Mouse (Mus musculus) fat pad, adult 2 months (tissue): ENCODE measurements around the gene Gm4450.
"Not testable (repeated sequence)": the region's sequence is repeated elsewhere in the genome, so short reads cannot be mapped to it uniquely, and the experiment has no call there.

ENCODE experiments used
- DNase-seq: peaks from one replicate; pipeline ENCODE4 v3.0.0-alpha.2; 2011; ENCODE audit warnings: low read depth, low spot score; ENCODE audit errors: extremely low read depth

The Gm4450 gene

DNA sequence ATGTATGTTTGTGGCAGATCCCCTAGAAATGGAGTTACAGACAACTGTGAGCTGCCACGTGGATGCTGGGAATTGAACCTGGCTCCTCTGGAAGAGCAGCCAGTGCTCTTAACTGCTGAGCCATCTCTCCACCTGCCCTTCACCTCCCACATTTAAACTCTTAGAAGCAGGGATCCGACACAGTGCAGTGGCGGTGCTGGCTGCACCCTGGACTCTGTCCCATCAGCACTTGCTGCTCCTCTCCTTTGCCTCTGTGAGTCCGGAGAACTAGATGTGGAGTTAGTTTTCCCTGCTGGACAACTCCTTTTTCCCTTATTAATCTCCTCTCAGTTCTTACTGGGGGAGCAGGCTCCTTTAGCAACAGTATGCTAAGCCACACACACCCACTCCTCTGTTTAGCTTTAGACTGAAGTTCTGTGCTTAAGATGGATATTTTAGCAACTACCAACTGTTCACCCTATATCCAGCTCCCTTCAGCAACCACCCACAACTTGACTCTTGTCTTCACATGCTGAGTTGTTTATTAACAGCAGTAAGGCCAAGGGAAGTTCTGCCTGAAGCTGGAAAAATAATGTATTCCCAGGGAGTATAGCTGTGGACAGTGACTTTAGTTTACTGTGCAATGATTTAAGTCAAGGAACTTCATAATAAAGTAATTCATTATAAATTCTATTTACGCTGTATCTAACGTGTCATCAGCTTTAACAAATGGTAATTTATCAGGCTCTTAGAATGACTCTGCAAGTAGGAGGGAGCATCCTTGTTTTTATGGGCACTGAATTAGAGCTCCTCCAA lies 37.7 kb downstream of the Gm4450 start:
- DNase-seq, result no peak

DNA sequence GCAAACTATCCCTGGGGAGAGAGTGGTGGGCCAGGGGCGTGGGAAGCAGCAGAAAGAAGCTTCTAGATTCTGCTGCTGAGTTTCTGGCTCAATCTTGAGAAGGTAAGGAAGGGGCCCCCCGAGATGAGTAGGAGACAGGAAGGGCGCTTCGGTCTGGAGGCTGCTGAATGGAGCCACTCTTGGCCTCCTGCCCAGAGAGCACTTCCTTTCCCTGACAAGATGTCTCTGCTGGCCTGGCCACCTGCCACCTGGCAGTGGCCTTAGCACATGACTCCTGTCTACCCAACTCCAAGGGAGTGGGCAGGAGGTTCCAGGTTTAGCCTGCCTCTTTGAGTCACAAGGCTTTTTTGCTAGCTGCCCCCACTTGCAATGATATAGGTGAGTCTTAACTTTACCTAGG lies 39.6 kb downstream of the Gm4450 start:
- no peak for DNase-seq

DNA sequence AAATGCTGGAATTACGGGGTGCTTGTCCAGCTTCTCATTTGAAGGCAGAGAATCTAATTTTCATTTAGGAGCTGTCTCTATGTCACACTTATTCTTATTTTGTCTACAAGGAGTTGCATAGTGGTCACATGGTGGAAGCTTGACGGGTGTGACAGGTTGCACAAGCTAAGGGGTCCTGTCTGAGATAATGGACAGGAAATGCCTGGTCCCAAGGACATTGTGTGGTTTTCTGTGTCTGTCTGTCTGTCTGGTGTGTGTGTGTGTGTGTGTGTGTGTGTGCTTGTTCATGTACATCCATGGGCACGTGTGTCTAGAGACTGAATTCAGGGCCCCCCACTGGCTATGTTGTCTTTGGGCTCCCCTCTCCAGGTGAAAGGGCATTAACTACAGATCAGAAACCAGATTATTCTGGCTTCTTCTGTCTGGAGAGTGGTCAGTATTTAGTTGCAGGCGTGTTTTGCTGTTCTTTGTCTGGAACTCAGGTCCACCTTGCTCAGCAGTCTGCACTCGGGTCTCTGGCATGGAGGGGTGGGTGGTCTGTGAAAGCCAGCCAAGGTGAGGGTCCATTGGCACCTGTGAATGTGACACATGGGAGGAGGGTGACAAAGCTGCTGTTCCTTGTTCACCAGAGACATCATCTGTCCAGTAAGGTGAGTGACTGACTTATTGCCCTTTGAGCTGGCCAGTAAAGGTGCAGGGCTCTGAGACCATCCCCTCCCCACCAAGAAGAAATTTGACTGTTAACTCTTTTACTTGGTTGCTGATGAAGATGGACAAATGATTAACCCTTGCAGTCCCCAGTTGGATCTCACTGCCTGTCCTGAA lies 40.3 kb downstream of the Gm4450 start:
- no peak for DNase-seq

DNA sequence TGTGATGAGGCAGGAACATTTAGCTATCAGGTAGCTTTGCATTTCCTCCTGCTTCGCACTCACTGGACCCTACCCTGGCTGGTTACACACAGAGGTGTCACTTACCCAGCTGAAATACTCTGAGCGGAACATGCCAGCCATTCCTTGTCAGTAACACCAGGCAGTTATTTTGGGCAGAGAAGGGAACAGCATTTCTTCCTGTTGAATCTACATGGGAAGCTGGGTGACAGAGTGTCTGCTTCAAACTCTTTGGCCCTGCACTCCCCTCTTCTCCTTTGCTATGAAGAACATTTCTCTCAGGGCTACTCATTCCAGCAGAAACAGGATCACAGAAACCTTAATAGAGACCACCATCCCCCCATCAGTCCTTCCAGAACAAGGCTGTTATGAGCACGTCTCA lies 42.6 kb downstream of the Gm4450 start:
- no peak for DNase-seq

DNA sequence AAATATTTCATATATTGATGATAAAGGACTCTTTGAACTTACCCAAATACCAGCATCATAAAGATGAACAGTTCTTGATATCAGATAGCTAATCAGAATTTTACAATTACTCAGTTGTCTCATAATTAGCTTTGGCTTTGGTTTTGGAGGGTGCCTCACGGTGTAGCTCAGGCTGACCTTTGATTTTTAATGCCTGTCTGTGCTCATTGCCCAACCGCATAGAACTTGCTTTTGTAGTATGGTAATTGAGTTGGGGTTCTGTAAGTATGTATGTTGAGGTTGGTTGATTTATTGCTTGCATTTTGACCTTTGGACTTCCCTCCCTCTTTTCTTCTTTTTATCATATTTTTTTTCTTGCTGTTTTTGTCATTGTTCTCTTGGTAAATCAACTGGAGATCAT lies 43.2 kb downstream of the Gm4450 start:
- DNase-seq, result no peak

DNA sequence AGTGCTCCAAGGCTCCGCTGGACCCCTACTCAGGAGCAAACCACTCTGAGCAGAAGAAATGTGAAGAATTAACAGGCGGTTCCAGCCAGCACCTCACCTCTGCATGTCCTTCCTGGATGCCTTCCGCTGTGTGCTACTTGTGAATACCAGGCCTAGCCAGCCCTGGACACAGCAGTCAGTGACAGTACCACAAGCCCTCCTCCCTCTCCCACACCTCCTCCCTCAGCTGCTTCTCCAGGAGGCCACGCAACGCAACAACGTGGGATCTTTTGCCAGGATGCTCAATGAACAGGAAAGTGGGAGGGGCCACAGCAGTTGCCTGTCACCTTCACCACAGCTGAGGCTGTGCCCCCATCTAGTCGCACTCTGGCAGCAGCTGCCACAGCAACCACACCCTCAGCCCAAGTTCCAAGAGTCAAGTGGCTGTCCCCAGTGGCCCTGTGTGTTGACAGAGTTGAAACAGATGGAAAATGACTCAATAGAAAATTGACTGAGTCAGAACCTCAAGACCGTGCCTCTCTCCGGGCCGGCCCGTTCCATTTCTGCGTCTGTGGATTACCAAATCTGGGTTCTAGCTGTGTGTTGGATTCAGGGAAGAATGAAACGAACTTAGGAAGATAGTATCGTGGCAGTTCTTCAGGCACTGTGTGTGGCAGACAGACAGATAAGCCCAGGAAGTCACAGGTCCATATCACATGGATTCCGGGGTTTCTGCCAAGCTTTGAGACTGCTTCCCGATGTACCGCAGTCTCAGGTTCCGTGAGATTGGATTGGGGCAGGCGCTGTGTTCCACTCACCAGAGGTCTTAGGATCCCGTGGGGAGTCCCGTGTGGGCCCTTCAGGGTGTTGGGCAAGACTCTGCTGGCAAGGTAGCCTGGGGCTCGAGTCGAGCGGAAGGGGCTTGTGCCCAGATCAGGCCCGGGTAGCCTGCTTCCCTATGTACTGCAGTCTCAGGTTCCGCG lies 46.0 kb downstream of the Gm4450 start:
- not testable (repeated sequence) for DNase-seq

DNA sequence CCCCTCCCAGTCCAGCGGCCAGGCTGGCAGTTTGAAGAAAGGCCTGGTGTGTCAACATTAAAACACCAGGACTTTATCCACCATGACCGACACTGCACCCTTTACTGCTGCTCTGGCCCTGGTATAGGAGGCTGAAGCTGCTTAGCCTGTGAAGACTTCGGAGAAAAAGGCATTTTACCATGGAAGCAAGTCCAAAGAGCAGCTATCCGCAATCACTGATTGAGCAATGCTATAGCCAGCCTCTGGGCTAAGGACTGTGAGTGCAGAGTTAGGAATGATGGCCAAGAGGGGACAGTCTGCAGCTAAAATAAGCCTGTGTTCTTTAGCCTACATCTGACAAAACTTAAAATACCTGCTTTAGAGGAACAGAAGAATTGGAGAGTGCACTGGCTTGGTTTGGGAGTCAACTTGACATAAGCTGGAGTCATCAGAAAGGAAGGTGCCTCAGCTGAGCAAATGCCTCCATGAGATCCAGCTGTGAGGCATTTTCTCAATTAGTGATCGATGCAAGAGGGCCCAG lies 49.6 kb downstream of the Gm4450 start:
- not testable (repeated sequence) for DNase-seq

DNA sequence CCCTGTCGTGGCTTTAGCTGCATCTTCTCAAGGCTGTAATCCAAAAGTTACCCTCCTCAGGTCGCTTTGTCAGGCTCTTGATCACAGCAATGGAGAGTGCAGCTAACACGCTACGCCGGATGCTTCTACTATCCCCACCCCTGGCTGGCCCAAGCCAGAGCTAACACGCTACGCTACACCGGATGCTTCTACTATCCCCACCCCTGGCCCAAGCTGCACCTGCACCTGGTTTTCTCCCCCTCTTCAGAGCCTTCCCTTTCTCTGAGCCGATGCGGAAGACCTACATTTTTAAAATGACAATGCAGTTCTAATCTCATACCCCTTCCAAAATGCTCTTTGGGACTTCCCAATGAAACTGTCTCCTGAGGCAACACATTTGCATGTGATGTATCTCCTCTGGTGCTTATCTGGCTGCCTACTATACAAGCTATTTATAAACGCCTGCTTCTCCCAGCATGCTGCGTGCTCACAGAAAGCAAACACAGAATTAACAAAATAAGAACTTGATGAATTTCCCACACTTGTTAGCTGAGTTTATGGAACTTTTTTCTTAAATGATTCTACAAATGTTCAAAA lies 50.3 kb downstream of the Gm4450 start:
- DNase-seq, result not testable (repeated sequence)

DNA sequence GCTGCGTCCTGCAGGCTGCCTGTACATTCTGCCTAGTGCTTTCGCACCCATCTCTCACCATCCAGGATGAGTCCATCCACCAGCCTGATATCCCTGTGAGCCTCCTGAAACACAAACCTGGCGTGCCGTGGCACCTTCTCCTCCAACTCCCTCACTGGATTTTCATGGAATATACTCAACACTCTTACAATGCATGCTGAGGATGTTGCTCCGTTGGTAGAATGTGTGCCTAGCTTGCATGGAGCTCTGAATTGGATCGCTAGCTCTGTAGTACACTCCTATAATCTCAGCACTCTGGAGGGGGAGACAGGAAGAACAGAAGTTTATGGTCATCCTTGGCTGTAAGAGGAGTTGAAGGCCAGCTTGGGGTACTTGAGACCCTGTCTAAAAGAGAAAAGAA lies 51.0 kb downstream of the Gm4450 start:
- not testable (repeated sequence) for DNase-seq

DNA sequence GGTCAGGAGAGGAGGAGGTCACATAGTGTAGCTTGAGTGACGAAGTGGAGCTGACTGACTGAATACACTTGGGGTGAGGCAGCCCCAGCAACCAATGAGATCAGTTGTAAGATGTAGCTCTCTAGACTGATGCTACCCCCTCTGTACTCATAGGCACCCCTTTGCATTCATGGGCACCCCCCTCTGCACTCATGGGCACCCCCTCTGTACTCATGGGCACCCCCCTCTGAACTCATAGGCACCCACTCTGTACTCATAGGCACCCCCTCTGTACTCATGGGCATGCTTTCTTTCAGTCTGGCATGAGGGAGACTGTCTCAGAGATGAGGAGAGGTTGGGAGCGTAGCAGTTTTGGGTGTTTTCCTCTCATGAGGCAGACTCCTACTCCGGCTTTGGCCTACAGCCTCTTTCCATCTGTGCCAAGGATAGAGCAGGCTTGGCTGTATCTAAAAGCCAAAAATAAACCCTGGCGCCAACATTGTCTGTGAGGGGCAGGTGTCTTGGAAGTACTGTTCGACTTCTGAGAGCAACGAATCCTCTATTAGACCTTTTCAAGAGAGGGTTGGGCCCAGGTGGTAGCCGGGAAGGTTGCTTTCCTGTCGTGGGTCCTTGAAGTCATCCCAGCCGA lies 52.5 kb downstream of the Gm4450 start:
- DNase-seq, result not testable (repeated sequence)
